Mouse (Mus musculus) T-helper 17 cell (primary cell): ENCODE measurements around the gene Slc25a45.

Source experiments
- in situ Hi-C, 2 experiments: fragments of 300-600 bp; cut with MboI, MseI; formaldehyde crosslinking; loops; 1 replicate in 1 of 2; 2 replicates in 1 of 2; pipeline ENCODE4 v1.15.1; 2025; ENCODE audit warnings: high pct_unique_total_duplicates in 2 of 2

Slc25a45 gene

GRCm38 (mm10) chr19:5924713-5925093 is 47.1 kb downstream of the Slc25a45 start, which contains the start of gene Cdc42ep2:
Gene Cdc42ep2 (minus strand): TSS chr19:5924816.
- in situ Hi-C loops: loop anchor here (5.0 to 25.0 kb wide), 3 partner anchors 33 to 938 kb away; partner anchors contain the start of genes Capn1 (in 1 of the 2) and Ccdc88b (in 1 of the 2)

DNA sequence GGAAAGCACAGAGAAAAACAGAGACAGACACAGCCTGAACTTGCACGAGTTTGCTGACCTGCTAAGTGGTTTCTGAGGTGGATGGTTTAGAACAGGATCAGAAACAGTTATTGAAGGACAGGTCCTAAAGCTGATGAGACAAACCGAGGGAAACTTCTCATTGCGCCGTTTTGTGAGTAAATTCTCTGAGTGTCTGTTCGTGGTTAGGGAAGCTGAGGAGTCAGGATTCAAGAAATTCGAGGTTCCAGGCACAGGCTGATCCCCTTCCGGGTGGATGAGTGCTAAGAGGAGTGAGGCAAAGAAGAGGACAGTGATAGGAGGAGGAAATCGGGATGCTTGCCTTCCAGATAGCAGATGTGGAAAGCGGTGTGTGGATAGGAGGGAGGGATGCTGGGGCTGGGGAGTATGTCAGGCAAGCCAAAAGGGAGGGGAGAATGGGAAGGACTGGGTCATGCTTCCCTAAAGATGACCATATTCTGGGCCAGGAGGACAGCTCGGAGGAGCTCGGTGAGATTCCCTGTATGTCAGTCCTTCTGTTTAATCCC is 47.8 kb downstream of the Slc25a45 start:
- in situ Hi-C loops: loop anchor here in 1 of 2 experiments (25.0 kb wide), 1 partner anchor 937 kb away; the partner anchor contains the start of gene Ccdc88b

GRCm38 (mm10) chr19:5927026-5927425 is 49.4 kb downstream of the Slc25a45 start:
- in situ Hi-C loops: loop anchor here in 1 of 2 experiments (25.0 kb wide), 1 partner anchor 935 kb away; the partner anchor contains the start of gene Ccdc88b

DNA sequence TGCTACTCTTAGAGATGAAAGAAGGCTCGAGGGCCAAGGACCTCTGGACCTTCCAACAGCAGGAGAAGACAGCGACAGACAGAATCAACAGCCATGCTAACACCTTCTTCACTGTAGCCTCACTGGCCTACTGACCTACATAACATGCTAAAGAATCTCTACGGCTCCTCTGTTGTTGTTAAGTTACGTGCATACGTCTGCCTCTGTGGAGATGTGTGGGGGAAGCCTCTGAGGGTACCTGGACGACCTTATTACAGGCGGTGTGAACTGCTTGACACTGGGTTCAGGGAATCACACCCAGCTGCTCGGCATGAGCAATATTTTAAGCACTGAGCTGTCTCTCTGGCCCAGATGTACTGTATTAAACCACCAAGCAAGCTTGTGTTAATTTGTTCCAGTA is 49.9 kb downstream of the Slc25a45 start:
- in situ Hi-C loops: loop anchor here in 1 of 2 experiments (25.0 kb wide), 1 partner anchor 935 kb away; the partner anchor contains the start of gene Ccdc88b

DNA sequence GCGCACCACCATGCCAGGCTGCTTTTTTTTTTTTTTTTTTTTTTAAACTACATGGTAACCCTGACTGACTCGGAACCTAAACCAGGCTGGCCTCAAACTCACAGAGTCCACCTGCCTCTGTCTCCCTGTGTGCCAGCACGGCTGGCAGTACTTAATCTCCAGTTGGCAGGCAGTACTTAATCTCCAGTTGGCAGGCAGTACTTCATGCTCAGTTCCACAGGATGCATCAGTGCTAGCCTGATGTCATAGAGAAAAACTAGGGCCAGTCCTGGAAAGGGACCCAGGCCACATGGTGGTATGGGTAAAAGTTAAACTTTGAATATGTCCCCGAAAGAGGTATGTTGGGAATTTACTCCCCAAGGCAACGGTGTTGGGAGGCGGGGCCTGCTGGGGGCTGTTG is 50.5 kb downstream of the Slc25a45 start:
- in situ Hi-C loops: loop anchor here in 1 of 2 experiments (25.0 kb wide), 1 partner anchor 934 kb away; the partner anchor contains the start of gene Ccdc88b

GRCm38 (mm10) chr19:5928546-5928945 is 50.9 kb downstream of the Slc25a45 start:
- in situ Hi-C loops: loop anchor here in 1 of 2 experiments (25.0 kb wide), 1 partner anchor 934 kb away; the partner anchor contains the start of gene Ccdc88b

DNA sequence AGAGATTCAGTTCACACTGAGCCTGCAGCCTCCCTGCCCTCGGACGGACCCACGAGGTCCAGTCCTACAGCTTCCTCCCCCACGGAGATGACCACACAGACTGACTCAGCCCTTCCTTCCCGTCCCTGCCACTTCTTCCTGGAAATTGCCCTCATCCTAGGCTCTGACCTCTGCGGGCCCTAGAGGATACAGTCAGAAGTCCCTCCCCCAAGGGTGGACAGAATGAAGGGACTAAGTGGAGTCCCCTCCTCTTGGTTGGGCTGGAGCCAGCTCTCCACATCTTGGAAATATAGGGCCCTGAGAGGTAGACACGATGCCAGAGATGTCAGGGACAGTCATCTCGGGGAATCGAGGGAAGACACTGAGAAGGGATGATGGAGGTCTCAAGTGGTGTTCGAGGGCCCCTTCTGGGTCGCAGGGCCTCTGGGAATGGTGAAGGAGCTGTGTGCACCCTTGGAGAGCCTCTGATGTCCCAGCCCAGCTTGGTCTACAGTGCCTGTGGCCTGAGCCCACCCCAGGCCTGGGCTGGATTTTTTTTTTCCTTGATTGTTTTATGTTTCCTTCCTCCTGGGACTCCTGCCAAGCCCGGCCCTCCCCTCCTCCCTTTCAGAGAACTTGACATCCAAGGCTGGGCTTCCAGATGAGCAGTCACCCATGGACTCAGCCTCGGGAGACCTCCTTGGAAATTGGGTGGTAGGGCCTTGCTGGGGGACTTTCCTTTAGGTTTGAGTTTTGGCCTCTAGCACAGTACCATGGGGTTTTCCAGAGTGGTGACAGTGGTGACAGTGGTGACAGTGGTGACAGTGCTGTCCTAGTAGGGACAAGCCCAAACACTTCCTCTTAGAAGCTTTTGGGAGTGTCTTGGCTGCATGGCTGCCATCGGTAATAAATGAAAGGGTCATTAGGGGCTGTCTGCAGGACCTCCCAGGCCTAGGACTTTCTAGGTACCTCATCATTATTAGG is 52.3 kb downstream of the Slc25a45 start:
- in situ Hi-C loops: loop anchor here in 1 of 2 experiments (25.0 kb wide), 1 partner anchor 932 kb away; the partner anchor contains the start of gene Ccdc88b

DNA sequence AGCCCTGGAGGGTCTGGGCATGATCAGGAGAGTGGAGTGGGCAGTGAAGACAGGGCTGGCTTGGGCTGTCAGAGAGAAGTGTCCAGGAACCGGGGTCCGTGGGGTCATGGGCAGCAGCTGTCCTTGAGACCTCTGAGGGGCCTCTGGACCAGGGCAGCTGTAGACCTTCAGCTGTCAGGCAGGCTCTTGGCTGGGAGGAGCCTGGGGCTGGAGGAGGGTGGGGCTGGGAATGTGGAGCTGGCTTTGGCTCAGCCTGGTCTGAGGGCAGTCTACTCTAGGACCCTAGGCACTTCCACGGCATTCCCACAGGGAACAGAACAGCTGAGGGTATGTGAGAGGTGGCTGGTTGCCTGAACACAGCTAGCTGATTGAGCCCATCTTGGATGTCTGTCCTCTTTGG is 57.7 kb downstream of the Slc25a45 start:
- in situ Hi-C loops: loop anchor here in 1 of 2 experiments (25.0 kb wide), 1 partner anchor 927 kb away; the partner anchor contains the start of gene Ccdc88b
